Mouse (Mus musculus): ENCODE data around the gene Ino80d. TPM values are rescaled to one million over a fixed set of nuclear protein-coding genes. Genes with fewer than 3 reads are reported as not detected.

Gene Ino80d
- polyA plus RNA-seq (2012; rRNA removed) = 9.9 and 10.1 TPM in 2 replicates

DNA sequence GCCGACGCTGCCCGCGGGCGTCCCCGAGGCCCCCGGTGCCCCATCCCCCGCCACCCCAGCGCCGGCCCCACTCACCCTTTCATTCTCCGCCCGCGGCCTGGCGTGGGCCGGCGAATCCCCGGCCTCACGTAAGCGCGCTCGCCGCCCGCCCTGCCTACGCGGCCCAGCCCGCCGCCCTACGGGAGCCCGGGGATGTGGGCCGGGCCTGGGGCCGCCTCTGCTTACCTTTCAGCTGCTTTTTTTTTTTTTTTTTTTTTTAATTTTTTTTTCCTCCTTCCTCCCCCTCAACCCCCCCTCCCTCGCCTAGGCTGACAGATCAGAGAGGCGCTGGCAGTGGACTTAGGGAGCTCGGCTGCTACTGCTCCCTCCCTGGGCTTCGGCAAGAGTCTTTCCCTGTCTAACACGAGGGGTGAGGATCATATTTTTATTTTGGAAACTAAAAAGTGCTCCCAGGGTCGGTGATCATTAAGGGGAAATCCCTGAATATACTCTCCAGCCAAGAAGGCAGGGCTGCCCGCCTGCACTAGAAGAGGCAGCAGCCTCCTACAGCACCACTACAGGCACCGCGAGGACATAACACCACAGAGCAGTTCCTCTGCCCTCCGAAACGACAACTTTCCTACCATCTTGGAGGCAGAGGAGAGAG is at the start of gene Ino80d:
TSS of gene Ino80d (minus strand) at position 532 of the 646 bp plus-strand sequence.

Other genes starting within 250 kb of the Ino80d start
- 649 and 685 TPM in 2 replicates for gene Eef1b2, start 62.2 kb upstream of the Ino80d start, polyA plus RNA-seq (2012; rRNA removed)
- gene Ndufs1, start 62.2 kb upstream of the Ino80d start, polyA plus RNA-seq (2012; rRNA removed) = 93.2 and 106 TPM in 2 replicates
- gene Gpr1, start 99.9 kb upstream of the Ino80d start, polyA plus RNA-seq (2012; rRNA removed) = 0.70 and 0.89 TPM in 2 replicates
- gene Zdbf2, start 158.6 kb upstream of the Ino80d start, polyA plus RNA-seq (2012; rRNA removed) = 11.5 and 12.8 TPM in 2 replicates

Data from central nervous system, embryonic 18 days (tissue).